Mouse (Mus musculus): ENCODE measurements around the gene Adam15.

DNA sequence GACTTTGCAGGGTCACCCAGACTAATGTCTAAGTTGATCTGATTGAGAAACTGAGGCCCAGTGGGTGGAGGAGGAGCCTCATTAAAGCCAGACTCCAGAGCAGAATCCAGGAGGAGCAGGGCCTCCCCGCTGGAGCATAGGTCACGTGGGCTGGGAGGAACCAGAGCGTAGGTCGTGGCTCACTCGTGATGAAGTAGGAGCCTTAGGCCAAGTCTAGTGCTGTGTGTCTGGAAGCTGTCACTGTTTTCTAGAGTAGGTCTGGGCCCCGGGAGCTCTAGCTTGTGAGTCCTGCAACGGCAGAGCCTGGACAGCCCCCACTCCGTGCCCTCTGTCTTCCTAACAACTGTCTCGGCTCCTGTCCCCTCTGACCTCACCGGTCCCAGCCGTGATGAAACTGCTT is 17.5 kb upstream of the Adam15 start:
- no peak for TF ChIP-seq POLR2A (IDR thresholded peaks at IDR 0.05; ENCODE audit: low read depth, low read length)
- no peak for TF ChIP-seq CTCF (IDR thresholded peaks at IDR 0.05; ENCODE audit: borderline replicate concordance, insufficient read depth, low read length)

Data from embryonic fibroblast, embryonic 13.5 days (primary cell).